Comparison of ENCODE assay signal across 8 mouse cellular contexts in genomic region chr11:94882687-94883383, GRCm38 (mm10). TPM values are rescaled to one million over a fixed set of nuclear protein-coding genes. Genes with fewer than 3 reads are reported as not detected.
A peak's percentile ranks its signal among the peaks of the same experiment; 100 is the strongest.
DNase-seq lines count a peak whose midpoint lies in the region; ATAC-seq and TF ChIP-seq lines count a peak whose summit lies in the region.

No protein-coding gene starts in this region.

- peak; percentile 81 for ATAC-seq in lung, embryonic 15.5 days (ENCODE audit: borderline replicate concordance, extremely low read depth, low FRiP score, low TSS enrichment)
- ATAC-seq in limb, embryonic 12.5 days (ENCODE audit: insufficient number of reproducible peaks, insufficient read depth, low FRiP score, low TSS enrichment, low read depth) = peak; percentile 8; the same call in 1 of the 2 replicates

- H3K36me3 ChIP-seq in lung, embryonic 15.5 days = no peaks in the 10 kb centered on the region
- no peaks in the 10 kb centered on the region for H3K36me3 ChIP-seq in limb, embryonic 12.5 days

- H3K4me2 ChIP-seq in lung, embryonic 15.5 days = peak overlapping the region; percentile 47
- peak overlapping the region; percentile 51 for H3K4me2 ChIP-seq in limb, embryonic 12.5 days

- WGBS in lung, embryonic 15.5 days = 4% methylated on average over 19 of the region's 19 CpGs
- WGBS in lung, adult 2 months = 5% methylated on average over 19 of the region's 19 CpGs
- WGBS in limb, embryonic 12.5 days = 2% methylated on average over 19 of the region's 19 CpGs

- TF ChIP-seq CTCF in lung, adult 2 months (IDR thresholded peaks at IDR 0.05; ENCODE audit: insufficient read depth, low read length) = no peak

- no peak for TF ChIP-seq POLR2A in lung, adult 2 months (IDR thresholded peaks at IDR 0.05; ENCODE audit: borderline replicate concordance, extremely low read depth, low read depth, low read length)

- no peak for DNase-seq in lung, adult 2 months
- DNase-seq in forelimb bud, embryonic 11.5 days (ENCODE audit: low read depth, low spot score) = peak; percentile 35
- DNase-seq in testis, postnatal 10 days (ENCODE audit: low spot score) = peak; percentile 76
- no peak for DNase-seq in frontal cortex, postnatal 25 days (ENCODE audit: low spot score in 2 of 2)
- DNase-seq in layer of hippocampus, postnatal 25 days (ENCODE audit: extremely low spot score in 1 of 2, low spot score in 1 of 2) = no peak
- DNase-seq in thymus, adult 18-20 months = no peak

- H3K9me3 ChIP-seq in lung, embryonic 15.5 days = no peaks in the 10 kb centered on the region
- H3K9me3 ChIP-seq in limb, embryonic 12.5 days = no peaks in the 10 kb centered on the region

- peak overlapping the region; percentile 12; the same call in 1 of the 2 replicates for H3K4me3 ChIP-seq in lung, embryonic 15.5 days
- no peak overlapping the region for H3K4me3 ChIP-seq in lung, adult 2 months (replicated peaks; ENCODE audit: extremely low read depth, low read depth, low read length)
- H3K4me3 ChIP-seq in limb, embryonic 12.5 days (replicated peaks) = peak overlapping the region; percentile 21

- peaks cover 34% of the 10 kb centered on the region for H3K4me1 ChIP-seq in lung, embryonic 15.5 days
- H3K4me1 ChIP-seq in lung, adult 2 months (ENCODE audit: control insufficient read depth, insufficient read depth, low read length) = no peaks in the 10 kb centered on the region
- peaks cover 50% of the 10 kb centered on the region for H3K4me1 ChIP-seq in limb, embryonic 12.5 days (replicated peaks)

- H3K27ac ChIP-seq in lung, embryonic 15.5 days = peak overlapping the region; percentile 94
- H3K27ac ChIP-seq in limb, embryonic 12.5 days = peak overlapping the region; percentile 99

- peak overlapping the region; percentile 38 for H3K9ac ChIP-seq in lung, embryonic 15.5 days
- peak overlapping the region; percentile 45 for H3K9ac ChIP-seq in limb, embryonic 12.5 days (replicated peaks)

- H3K27me3 ChIP-seq in lung, embryonic 15.5 days = peaks cover 35% of the 10 kb centered on the region
- H3K27me3 ChIP-seq in limb, embryonic 12.5 days = 0 out of 2 replicates have a peak, but pooled peaks cover 6% of the 10 kb centered on the region

RNA-seq across cellular contexts. Expression of gene Col1a1, which starts 53.2 kb away (rescaled TPM):
- polyA plus RNA-seq in lung, embryonic 15.5 days (2015; fragmentation: Nextera tagmentation; extraction: Ambion mirVana) = 1,191 and 1,256 TPM in 2 replicates
- 108 and 115 TPM in 2 replicates for polyA plus RNA-seq in lung, adult 2 months (2012; rRNA removed)
- 290 and 351 TPM in 2 replicates for polyA plus RNA-seq in limb, embryonic 12.5 days (2016; fragmentation: Nextera tagmentation; extraction: Ambion mirVana)
- 10 to 100 TPM; 18.5 to 19.2 TPM for total RNA-seq in layer of hippocampus, postnatal 25 days (2021)

Comparison
In these comparisons a context has a peak if more than half of its experiments do, and no peak if none do; other contexts are left out.
1. DNase-seq: peak in forelimb bud, embryonic 11.5 days (single experiment) and testis, postnatal 10 days (single experiment); none in lung, adult 2 months (single experiment), frontal cortex, postnatal 25 days (0 of 2), layer of hippocampus, postnatal 25 days (0 of 2) and thymus, adult 18-20 months (0 of 2).